Mouse (Mus musculus) sigmoid colon, adult 10 weeks (tissue): Measurements from ENCODE around the gene Ddx24. TPM values are rescaled to one million over a fixed set of nuclear protein-coding genes. Genes with fewer than 3 reads are reported as not detected.

Experiments used
- polyA plus RNA-seq: library from polyadenylated mRNA; stranded (reverse); fragments of 350-450 nt; fragmentation: Illumina TruSeq; extraction: RNeasy Lipid Tissue Mini Kit (QIAGEN cat#74804); gene quantifications from one replicate; pipeline ENCODE4 v1.2.3, GENCODE M21; 2014; ENCODE audit warnings: low read depth, low replicate concordance

Gene Ddx24
- polyA plus RNA-seq: 25.0 TPM

DNA sequence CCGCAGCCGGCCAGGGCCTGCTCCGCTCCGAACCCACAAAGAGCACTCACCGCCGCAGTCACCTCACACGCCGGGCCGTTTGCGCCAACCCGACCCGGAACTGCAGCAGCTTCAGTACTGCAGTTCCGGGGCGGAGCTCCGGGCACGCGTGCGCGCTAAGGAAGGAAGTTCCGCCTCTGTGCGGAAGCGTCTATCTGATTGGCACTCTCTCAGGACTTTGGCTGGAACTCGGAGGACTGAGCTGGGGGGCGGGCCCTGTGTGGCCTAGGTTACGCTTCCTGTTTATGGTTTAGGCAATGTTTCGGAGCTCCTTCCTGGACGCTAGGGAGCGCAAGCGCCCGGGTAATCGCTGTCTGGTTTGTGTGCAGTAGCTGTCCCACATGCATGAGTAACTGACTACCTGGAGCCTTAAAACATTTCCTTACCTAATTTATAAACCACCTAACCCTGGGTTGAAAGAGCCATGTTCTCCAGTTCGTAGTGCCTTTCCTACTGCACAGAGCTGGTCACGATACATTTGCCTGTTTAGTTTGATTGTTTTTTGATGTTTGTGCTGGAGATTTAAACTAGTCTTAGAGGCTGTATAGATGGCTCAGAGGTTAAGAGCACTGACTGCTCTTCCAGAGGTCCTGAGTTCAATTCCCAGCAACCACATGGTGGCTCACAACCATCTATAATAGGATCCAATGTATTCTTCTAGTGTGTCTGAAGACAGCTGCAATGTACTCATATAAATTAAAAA, at the start of gene Ddx24:
Ddx24 (minus strand) TSS at position 102 of the 742 bp plus-strand sequence.

DNA sequence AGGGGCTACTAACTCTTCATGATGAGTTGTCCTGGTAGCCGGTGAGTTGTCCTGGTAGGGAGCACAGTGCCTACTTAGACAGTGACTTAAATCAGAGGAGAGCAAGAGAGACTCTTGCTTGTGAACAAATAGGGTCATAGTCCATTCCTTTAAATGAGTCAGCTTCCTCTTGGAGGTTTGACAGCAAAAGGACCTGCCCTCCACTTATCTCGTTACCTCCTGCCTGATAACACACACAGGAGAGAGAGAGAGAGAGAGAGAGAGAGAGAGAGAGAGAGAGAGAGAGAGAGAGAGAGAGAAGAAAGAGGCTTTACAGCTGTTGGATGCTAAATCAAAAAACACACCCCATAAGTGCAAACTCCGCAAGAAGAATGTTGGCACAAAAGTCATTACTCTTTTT, 31.5 kb upstream of the Ddx24 start, which contains the start of gene Ifi27l2b:
Ifi27l2b (minus strand) TSS at position 84 of the 400 bp plus-strand sequence.

DNA sequence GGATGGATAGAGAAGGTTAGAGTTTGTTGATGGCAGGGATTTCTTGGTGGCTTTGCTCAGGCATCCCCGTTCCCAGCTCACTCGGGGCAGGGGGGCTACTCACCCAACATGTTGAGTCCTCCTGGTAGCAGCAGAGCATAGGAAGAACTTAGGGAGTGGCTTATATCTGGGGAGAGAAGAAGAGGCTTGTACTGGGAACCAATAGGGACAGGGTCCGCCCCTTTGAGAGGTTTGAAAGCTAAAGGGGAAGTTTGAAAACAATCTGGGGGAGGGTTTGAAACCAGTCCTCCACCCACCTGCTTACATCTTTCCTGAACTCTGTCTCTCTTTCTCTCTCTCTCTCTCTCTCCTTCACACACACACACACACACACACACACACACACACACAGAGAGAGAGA, 17.9 kb upstream of the Ddx24 start, which contains the start of gene Ifi27l2a:
Ifi27l2a (minus strand) TSS at position 157 of the 400 bp plus-strand sequence.

GRCm38 (mm10) chr12:103433986-103434731, 8.5 kb upstream of the Ddx24 start, which contains the start of gene Ifi27:
Gene Ifi27, plus strand, starts transcription at chr12:103434211.

GRCm38 (mm10) chr12:103407720-103408119, 17.9 kb downstream of the Ddx24 start, which contains the start of gene 9330161L09Rik:
Gene 9330161L09Rik, minus strand, starts transcription at chr12:103407820.

DNA sequence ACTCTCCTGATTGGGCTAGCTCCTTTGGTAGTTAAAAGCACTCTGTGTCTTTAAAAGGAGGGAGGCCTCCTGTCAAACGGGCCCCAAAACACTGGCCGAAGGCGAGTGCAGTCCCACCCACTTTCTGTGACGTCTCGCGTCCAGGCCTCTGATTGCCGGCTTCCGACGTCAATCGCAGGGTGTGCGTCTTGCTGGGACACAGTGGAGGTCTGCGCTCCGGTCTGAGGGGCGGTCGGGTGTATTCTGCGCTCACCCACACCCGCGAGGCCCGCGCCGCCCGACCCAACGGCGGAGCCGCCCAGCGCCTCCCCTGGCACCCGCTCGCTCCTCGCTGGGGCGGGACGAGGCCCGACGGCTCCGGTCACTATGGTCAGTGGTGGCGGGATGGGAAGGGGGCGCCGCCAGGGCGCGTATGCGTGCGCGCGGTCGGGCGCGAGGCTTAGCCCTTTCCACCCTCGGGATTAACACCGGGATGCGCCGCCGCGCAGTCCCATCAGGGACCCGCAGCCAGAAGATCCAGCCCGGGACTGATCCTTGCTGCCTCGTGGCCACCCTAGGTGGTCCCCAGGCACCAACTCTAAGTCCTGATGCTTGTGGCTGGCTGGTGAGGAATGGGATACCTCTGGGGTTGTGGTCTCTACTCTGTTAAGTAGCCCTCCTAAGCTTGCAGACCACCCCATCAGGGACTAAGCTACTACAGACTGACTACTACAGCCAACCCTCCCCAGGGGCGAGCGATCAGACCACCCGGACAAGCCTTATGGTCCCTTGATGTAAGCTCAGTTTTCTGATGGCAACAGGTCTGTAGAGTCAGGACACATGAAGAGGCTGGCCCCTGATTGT, 36.9 kb downstream of the Ddx24 start, which contains the start of gene Otub2:
Otub2 (plus strand) TSS at position 178 of the 843 bp plus-strand sequence.

Other genes with a start within 250 kb of the Ddx24 start
- not detected for gene Prima1, start 183.7 kb downstream of the Ddx24 start, polyA plus RNA-seq
- not detected for gene Fam181a, start 114.9 kb downstream of the Ddx24 start, polyA plus RNA-seq
- gene Asb2, start 69.8 kb downstream of the Ddx24 start, polyA plus RNA-seq: 0.38 TPM
- gene Otub2, start 37.1 kb downstream of the Ddx24 start, polyA plus RNA-seq: 1.1 TPM
- 0.47 TPM for gene 9330161L09Rik, start 18.0 kb downstream of the Ddx24 start, polyA plus RNA-seq
- 37.5 TPM for gene Ifi27, start 8.4 kb upstream of the Ddx24 start, polyA plus RNA-seq
- gene Ifi27l2a, start 17.9 kb upstream of the Ddx24 start, polyA plus RNA-seq: 10.3 TPM
- 52.6 TPM for gene Ifi27l2b, start 31.4 kb upstream of the Ddx24 start, polyA plus RNA-seq
- 2.8 TPM for gene Ppp4r4, start 106.5 kb upstream of the Ddx24 start, polyA plus RNA-seq
- 0.13 TPM for gene Serpina10, start 205.6 kb upstream of the Ddx24 start, polyA plus RNA-seq
- gene Serpina6, start 231.4 kb upstream of the Ddx24 start, polyA plus RNA-seq: not detected